In genomic region chr12:64703419-64703818, GRCm38 (mm10) we compare ENCODE assay signal across 23 mouse cellular contexts.
DNase-seq lines count a peak whose midpoint lies in the region; ATAC-seq and TF ChIP-seq lines count a peak whose summit lies in the region.
"Had no signal": no experiment of that assay in that cellular context is flagged by ENCODE, and none has a peak within 500 bp of the region (broad histone marks: within the 10 kb centered on the region; RNA-seq: fewer than 3 reads in every experiment).

No protein-coding gene starts in this region.

- 0 out of 2 replicates have a peak, but pooled peaks have one; percentile 40 for ATAC-seq in hindbrain, embryonic 16.5 days
- ATAC-seq in hindbrain, postnatal 0 days: no peak
- no peak for ATAC-seq in midbrain, embryonic 11.5 days (ENCODE audit: low FRiP score)
- no peak for ATAC-seq in midbrain, embryonic 13.5 days
- peak; percentile 47; the same call in 1 of the 2 replicates for ATAC-seq in neural tube, embryonic 15.5 days (ENCODE audit: low FRiP score)
- ATAC-seq: activated CD4-positive, CD25-positive, alpha-beta regulatory T cell, adult 4 months; CD4-positive, CD25-positive, alpha-beta regulatory T cell, adult 4 months; Patski had no signal

- no peaks in the 10 kb centered on the region for H3K27me3 ChIP-seq in hindbrain, embryonic 16.5 days (replicated peaks; ENCODE audit: control insufficient read depth, insufficient read depth, low read length)
- no peaks in the 10 kb centered on the region for H3K27me3 ChIP-seq in hindbrain, postnatal 0 days (ENCODE audit: insufficient read depth, low read length)
- no peaks in the 10 kb centered on the region for H3K27me3 ChIP-seq in midbrain, embryonic 11.5 days (ENCODE audit: control insufficient read depth, insufficient read depth, low read length)
- H3K27me3 ChIP-seq in midbrain, embryonic 13.5 days: no peaks in the 10 kb centered on the region
- H3K27me3 ChIP-seq in neural tube, embryonic 15.5 days (replicated peaks): no peaks in the 10 kb centered on the region
- no peaks in the 10 kb centered on the region for H3K27me3 ChIP-seq in MEL (ENCODE audit: control insufficient read depth in 1 of 2, insufficient read depth in 2 of 2, low read length in 2 of 2)
- H3K27me3 ChIP-seq: CH12.LX, Patski had no signal

- no peak for TF ChIP-seq CTCF in hindbrain, postnatal 0 days (IDR thresholded peaks at IDR 0.05; ENCODE audit: low read depth)
- no peak for TF ChIP-seq CTCF in MEL (IDR thresholded peaks at IDR 0.05 in 2 of 3, conservative IDR thresholded peaks at IDR 0.05 in 1 of 3; ENCODE audit: control insufficient read depth in 1 of 3, insufficient read depth in 1 of 3, low read depth in 2 of 3, low read length in 3 of 3, poor library complexity in 1 of 3, severe bottlenecking in 1 of 3)

- H3K4me3 ChIP-seq in hindbrain, embryonic 16.5 days (ENCODE audit: low read length): no peak overlapping the region
- no peak overlapping the region for H3K4me3 ChIP-seq in hindbrain, postnatal 0 days (ENCODE audit: low read length)
- H3K4me3 ChIP-seq in midbrain, embryonic 11.5 days (ENCODE audit: low read depth, low read length): no peak overlapping the region
- H3K4me3 ChIP-seq in midbrain, embryonic 13.5 days (replicated peaks): no peak overlapping the region
- no peak overlapping the region for H3K4me3 ChIP-seq in neural tube, embryonic 15.5 days (replicated peaks)
- no peak overlapping the region for H3K4me3 ChIP-seq in MEL (ENCODE audit: control insufficient read depth in 1 of 2, insufficient read depth in 1 of 2, low read depth in 2 of 2, low read length in 2 of 2)

- WGBS in hindbrain, embryonic 16.5 days: 83% methylated on average over 5 of the region's 5 CpGs
- WGBS in hindbrain, postnatal 0 days: 91% methylated on average over 5 of the region's 5 CpGs
- WGBS in midbrain, embryonic 11.5 days: 90% methylated on average over 5 of the region's 5 CpGs
- WGBS in midbrain, embryonic 13.5 days: 96% methylated on average over 5 of the region's 5 CpGs
- WGBS in neural tube, embryonic 15.5 days: 89% methylated on average over 5 of the region's 5 CpGs

- H3K79me2 ChIP-seq in MEL (ENCODE audit: control insufficient read depth, insufficient read depth, low read length, poor library complexity): no peaks in the 10 kb centered on the region

- no peak for TF ChIP-seq POLR2A in MEL (IDR thresholded peaks at IDR 0.05; ENCODE audit: control insufficient read depth in 1 of 2, insufficient read depth in 1 of 2, low read depth in 1 of 2, low read length in 2 of 2, poor library complexity in 1 of 2)

- no peak overlapping the region for H3K4me2 ChIP-seq in hindbrain, embryonic 16.5 days (ENCODE audit: low read length)
- no peak overlapping the region for H3K4me2 ChIP-seq in hindbrain, postnatal 0 days (ENCODE audit: low read depth, low read length)
- no peak overlapping the region for H3K4me2 ChIP-seq in midbrain, embryonic 11.5 days
- no peak overlapping the region for H3K4me2 ChIP-seq in midbrain, embryonic 13.5 days (replicated peaks)
- no peak overlapping the region for H3K4me2 ChIP-seq in neural tube, embryonic 15.5 days

- no peaks in the 10 kb centered on the region for H3K4me1 ChIP-seq in hindbrain, embryonic 16.5 days (ENCODE audit: control insufficient read depth, insufficient read depth, low read depth, low read length)
- no peaks in the 10 kb centered on the region for H3K4me1 ChIP-seq in hindbrain, postnatal 0 days (ENCODE audit: insufficient read depth, low read length)
- no peaks in the 10 kb centered on the region for H3K4me1 ChIP-seq in midbrain, embryonic 11.5 days (ENCODE audit: control insufficient read depth, insufficient read depth, low read length)
- no peaks in the 10 kb centered on the region for H3K4me1 ChIP-seq in midbrain, embryonic 13.5 days (replicated peaks)
- H3K4me1 ChIP-seq in neural tube, embryonic 15.5 days: no peaks in the 10 kb centered on the region
- H3K4me1 ChIP-seq in MEL (ENCODE audit: control insufficient read depth in 1 of 2, insufficient read depth in 2 of 2, low read length in 2 of 2): no peaks in the 10 kb centered on the region

- no peaks in the 10 kb centered on the region for H3K36me3 ChIP-seq in hindbrain, embryonic 16.5 days (ENCODE audit: control insufficient read depth, insufficient read depth, low read length)
- no peaks in the 10 kb centered on the region for H3K36me3 ChIP-seq in hindbrain, postnatal 0 days (ENCODE audit: insufficient read depth, low read length)
- H3K36me3 ChIP-seq in midbrain, embryonic 11.5 days (ENCODE audit: control insufficient read depth, insufficient read depth, low read length): no peaks in the 10 kb centered on the region
- H3K36me3 ChIP-seq in midbrain, embryonic 13.5 days: no peaks in the 10 kb centered on the region
- no peaks in the 10 kb centered on the region for H3K36me3 ChIP-seq in neural tube, embryonic 15.5 days
- peaks cover 0 to 6% of the 10 kb centered on the region in 2 experiments; a peak in 2 of 4 replicates for H3K36me3 ChIP-seq in MEL (ENCODE audit: control insufficient read depth in 1 of 2, insufficient read depth in 2 of 2, low read length in 2 of 2)
- H3K36me3 ChIP-seq: G1E had no signal

- TF ChIP-seq RAD21 in MEL (IDR thresholded peaks at IDR 0.05; ENCODE audit: low read depth, low read length): no peak

- no peaks in the 10 kb centered on the region for H3K9me3 ChIP-seq in hindbrain, embryonic 16.5 days (ENCODE audit: control insufficient read depth, low read length)
- H3K9me3 ChIP-seq in hindbrain, postnatal 0 days (ENCODE audit: low read length): no peaks in the 10 kb centered on the region
- no peaks in the 10 kb centered on the region for H3K9me3 ChIP-seq in midbrain, embryonic 11.5 days (ENCODE audit: control insufficient read depth, low read length)
- H3K9me3 ChIP-seq in midbrain, embryonic 13.5 days: no peaks in the 10 kb centered on the region
- H3K9me3 ChIP-seq in neural tube, embryonic 15.5 days (replicated peaks): no peaks in the 10 kb centered on the region
- no peaks in the 10 kb centered on the region for H3K9me3 ChIP-seq in MEL (replicated peaks; ENCODE audit: insufficient read depth, low read length)
- H3K9me3 ChIP-seq: G1E had no signal

- H3K9ac ChIP-seq in hindbrain, embryonic 16.5 days (ENCODE audit: low read depth, low read length): no peak overlapping the region
- H3K9ac ChIP-seq in hindbrain, postnatal 0 days (replicated peaks; ENCODE audit: low read length): no peak overlapping the region
- no peak overlapping the region for H3K9ac ChIP-seq in midbrain, embryonic 11.5 days (ENCODE audit: low read length)
- H3K9ac ChIP-seq in midbrain, embryonic 13.5 days (replicated peaks): no peak overlapping the region
- H3K9ac ChIP-seq in neural tube, embryonic 15.5 days (replicated peaks): no peak overlapping the region
- H3K9ac ChIP-seq in MEL (ENCODE audit: control insufficient read depth, low read depth, low read length, poor library complexity, severe bottlenecking): no peak overlapping the region

- TF ChIP-seq EP300 in MEL (IDR thresholded peaks at IDR 0.05; ENCODE audit: low read depth in 1 of 2, low read length in 2 of 2): peak; percentile 70 to 77

- no peak for DNase-seq in hindbrain, postnatal 0 days (ENCODE audit: low spot score)
- DNase-seq in midbrain, embryonic 11.5 days (ENCODE audit: low spot score, missing footprints): peak; percentile 64
- DNase-seq in neural tube, embryonic 10.5 days (ENCODE audit: extremely low spot score, low spot score): no peak
- DNase-seq in MEL (ENCODE audit: low read depth, low spot score): peak; percentile 35
- no peak for DNase-seq in adrenal gland, postnatal 25 days
- DNase-seq: adrenal gland, adult 2 months; adrenal gland, adult 8-10 months; adrenal gland, postnatal 10 days; adrenal gland, postnatal 14 days; adrenal gland, postnatal 36 days; B cell, adult 2 months; cerebellum, adult 11 months; cerebellum, adult 11-12 months; cerebellum, adult 18-20 months; cerebellum, adult 2 months had no signal

- H3K27ac ChIP-seq in hindbrain, embryonic 16.5 days (ENCODE audit: low read depth, low read length): no peak overlapping the region
- no peak overlapping the region for H3K27ac ChIP-seq in hindbrain, postnatal 0 days
- H3K27ac ChIP-seq in midbrain, embryonic 11.5 days (ENCODE audit: low read depth, low read length): no peak overlapping the region
- no peak overlapping the region for H3K27ac ChIP-seq in midbrain, embryonic 13.5 days
- no peak overlapping the region for H3K27ac ChIP-seq in neural tube, embryonic 15.5 days (replicated peaks)
- no peak overlapping the region for H3K27ac ChIP-seq in MEL (ENCODE audit: control insufficient read depth, low read depth, low read length)

TF ChIP-seq in MEL, 35 proteins besides CTCF, POLR2A, EP300 and RAD21:
- TF ChIP-seq TAL1 (IDR thresholded peaks at IDR 0.05; ENCODE audit: low read length) (0 out of 2 replicates have a peak, but pooled peaks have one; percentile 4), MAZ (IDR thresholded peaks at IDR 0.05; ENCODE audit: low read depth, low read length) (no peak), SIN3A (IDR thresholded peaks at IDR 0.05; ENCODE audit: low read length) (no peak), ZC3H11A (IDR thresholded peaks at IDR 0.05; ENCODE audit: low read depth, low read length) (no peak), ELF1 (IDR thresholded peaks at IDR 0.05; ENCODE audit: low read depth, low read length) (no peak), USF2 (IDR thresholded peaks at IDR 0.05; ENCODE audit: borderline replicate concordance in 1 of 2, insufficient read depth in 1 of 2, low read depth in 1 of 2, low read length in 2 of 2) (no peak), JUND (IDR thresholded peaks at IDR 0.05; ENCODE audit: low read depth, low read length) (no peak), GABPA (IDR thresholded peaks at IDR 0.05; ENCODE audit: low read depth, low read length) (no peak), TBP (IDR thresholded peaks at IDR 0.05; ENCODE audit: low read depth, low read length) (no peak), MYC (IDR thresholded peaks at IDR 0.05; ENCODE audit: low read depth, low read length) (no peak), GATA1 (IDR thresholded peaks at IDR 0.05; ENCODE audit: low read depth, low read length) (peak; percentile 64), MAX (IDR thresholded peaks at IDR 0.05; ENCODE audit: low read length) (0 out of 2 replicates have a peak, but pooled peaks have one; percentile 16), TCF12 (IDR thresholded peaks at IDR 0.05; ENCODE audit: low read depth, low read length) (peak; percentile 39; the same call in 1 of the 2 replicates), MYB (IDR thresholded peaks at IDR 0.05; ENCODE audit: low read depth, low read length) (0 out of 2 replicates have a peak, but pooled peaks have one; percentile 21)

Comparison
In these comparisons a context has a peak if more than half of its experiments do, and no peak if none do; other contexts are left out.
1. ATAC-seq: peak in hindbrain, embryonic 16.5 days (single experiment) and neural tube, embryonic 15.5 days (single experiment); none in hindbrain, postnatal 0 days (single experiment), midbrain, embryonic 11.5 days (single experiment) and midbrain, embryonic 13.5 days (single experiment).
2. DNase-seq: peak in midbrain, embryonic 11.5 days (single experiment) and MEL (single experiment); none in hindbrain, postnatal 0 days (single experiment), neural tube, embryonic 10.5 days (single experiment) and adrenal gland, postnatal 25 days (single experiment).